Mouse (Mus musculus): ENCODE data around the gene Timm13. TPM values are rescaled to one million over a fixed set of nuclear protein-coding genes. Genes with fewer than 3 reads are reported as not detected.

The Timm13 gene
- polyA plus RNA-seq, 1 experiment from 2014 or later = 326 TPM

GRCm38 (mm10) chr10:80938831-80939550, 38.2 kb upstream of the Timm13 start:
- H3K4me2 ChIP-seq (replicated peaks) = peak overlapping the region; percentile 76
- WGBS = 12% methylated on average over 15 of the region's 15 CpGs
- peak overlapping the region; percentile 68; the same call in 1 of the 2 replicates for H3K27ac ChIP-seq (replicated peaks)
- peaks cover 50% of the 10 kb centered on the region for H3K4me1 ChIP-seq
- H3K27me3 ChIP-seq = peaks cover 14% of the 10 kb centered on the region
- H3K9me3 ChIP-seq = no peaks in the 10 kb centered on the region
- H3K4me3 ChIP-seq = peak overlapping the region; percentile 44
- ATAC-seq (replicated peaks) = peak; percentile 44
- H3K9ac ChIP-seq (replicated peaks) = peak overlapping the region; percentile 54
- H3K36me3 ChIP-seq = no peaks in the 10 kb centered on the region

DNA sequence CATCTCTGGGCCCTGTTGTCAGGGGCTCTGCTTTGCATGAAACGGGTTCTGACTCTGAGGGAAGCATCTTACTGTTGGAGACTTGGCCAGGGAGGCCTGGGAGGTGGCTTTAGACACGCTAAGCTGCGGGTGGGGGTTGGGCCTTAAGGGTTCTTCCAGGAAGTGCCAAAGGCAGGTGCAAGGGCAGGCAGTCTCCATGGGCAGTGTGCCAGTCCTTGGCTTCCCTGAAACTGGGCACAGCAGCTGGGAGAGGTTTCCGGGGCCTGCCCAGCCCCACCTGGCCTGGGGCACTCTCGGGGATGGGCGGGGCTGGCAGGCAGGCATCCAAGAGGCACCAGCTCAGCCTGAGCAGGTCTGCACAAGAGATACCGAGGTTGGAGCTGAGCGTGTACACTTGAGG, 36.9 kb upstream of the Timm13 start:
- ATAC-seq (replicated peaks) = no peak
- Histone ChIP-seq H3K4me3 (no peak overlapping the region), H3K4me1 (peaks cover 63% of the 10 kb centered on the region), H3K9me3 (no peaks in the 10 kb centered on the region), H3K4me2 (replicated peaks) (no peak overlapping the region), H3K9ac (replicated peaks) (no peak overlapping the region), H3K27ac (replicated peaks) (0 out of 2 replicates have a peak overlapping the region, but pooled peaks have one; percentile 8), H3K36me3 (no peaks in the 10 kb centered on the region), H3K27me3 (peaks cover 27% of the 10 kb centered on the region)
- WGBS = 16% methylated on average over 8 of the region's 8 CpGs

DNA sequence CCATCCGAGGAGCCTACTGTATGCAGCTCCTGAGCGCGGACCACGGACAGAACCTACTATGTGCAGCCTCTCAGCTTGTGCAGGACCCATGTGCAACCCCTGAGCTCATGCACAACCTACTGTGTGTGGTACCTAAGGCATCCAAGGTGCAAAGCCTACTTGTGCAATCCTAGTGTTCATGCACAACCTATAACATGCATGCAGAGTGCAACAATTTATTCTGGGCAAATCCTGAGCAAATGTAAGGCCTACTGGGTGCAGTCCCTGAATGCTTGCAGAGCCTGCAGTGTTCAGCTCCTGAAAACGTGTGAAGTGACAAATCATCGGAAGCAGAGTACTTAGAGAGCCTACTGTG, 36.0 kb upstream of the Timm13 start:
- Histone ChIP-seq H3K4me3 (peak overlapping the region; percentile 28; the same call in 1 of the 2 replicates), H3K4me2 (replicated peaks) (peak overlapping the region; percentile 51), H3K27ac (replicated peaks) (no peak overlapping the region), H3K9ac (replicated peaks) (no peak overlapping the region), H3K27me3 (peaks cover 36% of the 10 kb centered on the region), H3K9me3 (no peaks in the 10 kb centered on the region), H3K36me3 (no peaks in the 10 kb centered on the region), H3K4me1 (peaks cover 71% of the 10 kb centered on the region)
- WGBS = 9% methylated on average over 6 of the region's 6 CpGs
- ATAC-seq (replicated peaks) = no peak

- H3K4me2 ChIP-seq (replicated peaks) = peak overlapping the region; percentile 51
- H3K4me1 ChIP-seq = peaks cover 76% of the 10 kb centered on the region
- no peak overlapping the region; the same call in 1 of the 2 replicates for H3K27ac ChIP-seq (replicated peaks)
- peak overlapping the region; percentile 24 for H3K9ac ChIP-seq (replicated peaks)
- WGBS = 1% methylated on average over 37 of the region's 37 CpGs
- H3K27me3 ChIP-seq = peaks cover 41% of the 10 kb centered on the region
- no peaks in the 10 kb centered on the region for H3K36me3 ChIP-seq
- H3K4me3 ChIP-seq = peak overlapping the region; percentile 28
- no peaks in the 10 kb centered on the region for H3K9me3 ChIP-seq
- ATAC-seq (replicated peaks) = peak; percentile 20
Observed at GRCm38 (mm10) chr10:80936135-80936809, 35.5 kb upstream of the Timm13 start.

DNA sequence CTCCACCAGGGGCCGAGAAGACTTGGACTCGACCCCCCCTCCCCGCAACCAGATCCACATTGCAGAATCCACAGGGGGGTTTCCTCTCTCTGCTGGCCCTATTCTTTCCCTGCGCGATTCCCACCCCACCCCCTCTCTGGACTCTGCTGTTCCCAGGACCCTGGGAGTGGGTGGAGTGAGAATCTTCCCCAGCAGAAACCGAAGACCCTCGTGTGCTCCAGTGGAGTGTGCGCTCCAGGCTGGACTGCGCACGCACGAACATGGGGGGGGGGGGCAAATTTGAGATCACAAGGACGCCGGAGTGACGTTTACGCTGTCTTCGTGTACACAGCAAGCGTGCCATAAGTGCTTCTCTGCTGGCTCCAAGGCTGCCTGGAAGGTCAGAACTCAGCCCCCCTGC, 34.9 kb upstream of the Timm13 start:
- 0 out of 2 replicates have a peak overlapping the region, but pooled peaks have one; percentile 13 for H3K9ac ChIP-seq (replicated peaks)
- no peak overlapping the region for H3K27ac ChIP-seq (replicated peaks)
- no peaks in the 10 kb centered on the region for H3K36me3 ChIP-seq
- 0 out of 2 replicates have a peak overlapping the region, but pooled peaks have one; percentile 28 for H3K4me3 ChIP-seq
- H3K27me3 ChIP-seq = peaks cover 47% of the 10 kb centered on the region
- 2% methylated on average over 17 of the region's 17 CpGs for WGBS
- H3K4me2 ChIP-seq (replicated peaks) = peak overlapping the region; percentile 51
- ATAC-seq (replicated peaks) = no peak
- H3K9me3 ChIP-seq = no peaks in the 10 kb centered on the region
- peaks cover 81% of the 10 kb centered on the region for H3K4me1 ChIP-seq

DNA sequence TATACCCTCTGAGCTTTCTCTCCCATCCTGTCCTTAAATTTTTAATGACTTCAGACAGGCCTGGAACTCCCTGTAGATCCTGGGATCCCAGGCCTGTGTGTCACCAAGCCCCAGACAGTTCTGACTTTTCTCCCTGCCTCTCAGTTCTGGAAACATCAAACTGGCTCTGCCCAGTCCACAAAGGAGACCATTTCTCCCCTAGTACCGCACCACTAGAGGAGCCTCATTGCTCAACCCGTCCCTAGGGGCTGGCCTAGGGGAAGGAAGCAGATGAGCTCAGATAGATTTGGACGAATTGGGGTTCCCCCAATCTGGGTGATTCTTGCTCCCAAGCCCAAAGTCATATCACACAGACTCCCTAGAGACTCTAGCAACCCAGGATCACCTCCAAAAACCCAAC, 34.5 kb upstream of the Timm13 start:
- H3K9me3 ChIP-seq = no peaks in the 10 kb centered on the region
- H3K27ac ChIP-seq (replicated peaks) = no peak overlapping the region
- no peak overlapping the region for H3K4me3 ChIP-seq
- ATAC-seq (replicated peaks) = no peak
- peaks cover 50% of the 10 kb centered on the region for H3K27me3 ChIP-seq
- no peak overlapping the region; the same call in 1 of the 2 replicates for H3K4me2 ChIP-seq (replicated peaks)
- no peaks in the 10 kb centered on the region for H3K36me3 ChIP-seq
- WGBS = 14% methylated on average over 3 of the region's 3 CpGs
- no peak overlapping the region for H3K9ac ChIP-seq (replicated peaks)
- H3K4me1 ChIP-seq = peaks cover 81% of the 10 kb centered on the region

DNA sequence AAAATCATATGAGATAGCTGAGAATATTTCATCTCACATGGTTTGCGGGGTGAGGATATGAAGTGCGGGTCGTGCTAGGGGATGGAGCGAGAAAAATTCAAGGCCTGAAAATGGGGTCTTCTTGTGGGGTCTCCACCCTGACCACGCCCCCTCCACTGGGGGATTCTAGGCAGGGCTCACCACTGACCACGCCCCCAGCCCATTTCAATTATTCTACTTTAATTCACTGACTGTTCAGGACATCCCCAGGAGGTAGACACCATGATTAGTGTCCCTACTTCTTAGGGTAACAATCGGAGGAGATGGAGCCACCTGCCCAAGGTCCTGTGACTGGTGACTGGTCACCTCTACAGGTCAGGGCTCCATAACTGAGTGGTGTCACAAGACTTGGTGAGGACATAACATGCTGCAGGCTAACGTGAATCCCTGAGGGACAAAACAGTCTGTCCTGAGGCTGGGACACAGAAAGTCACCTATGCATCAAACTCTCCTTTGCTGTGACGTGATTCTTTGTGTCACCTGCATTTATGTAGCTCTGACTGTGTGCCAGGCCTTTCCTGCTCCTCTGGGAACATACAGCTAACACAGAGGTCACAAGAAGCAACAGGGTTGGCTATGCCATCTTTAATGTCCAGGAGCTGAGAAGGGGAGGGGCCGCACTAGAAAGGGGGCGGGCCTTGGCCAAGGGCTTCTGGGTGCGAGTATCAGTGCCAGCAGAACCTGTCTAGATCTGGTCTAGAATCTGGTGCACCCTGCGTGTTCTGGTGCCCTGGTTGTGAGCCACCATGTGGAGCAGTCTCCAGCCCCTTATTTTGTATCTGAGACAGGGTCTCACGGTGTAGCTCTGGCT, 33.6 kb upstream of the Timm13 start:
- 31% methylated on average over 14 of the region's 14 CpGs for WGBS
- Histone ChIP-seq H3K27me3 (peaks cover 52% of the 10 kb centered on the region), H3K9me3 (no peaks in the 10 kb centered on the region), H3K4me1 (peaks cover 78% of the 10 kb centered on the region), H3K27ac (replicated peaks) (no peak overlapping the region), H3K36me3 (no peaks in the 10 kb centered on the region), H3K9ac (replicated peaks) (no peak overlapping the region), H3K4me2 (replicated peaks) (no peak overlapping the region), H3K4me3 (no peak overlapping the region)
- no peak for ATAC-seq (replicated peaks)

- 3% methylated on average over 21 of the region's 21 CpGs for WGBS
Observed at GRCm38 (mm10) chr10:80933421-80933979, 32.7 kb upstream of the Timm13 start.

GRCm38 (mm10) chr10:80932700-80933420, 32.1 kb upstream of the Timm13 start:
- Histone ChIP-seq H3K27ac (replicated peaks) (no peak overlapping the region), H3K27me3 (peaks cover 52% of the 10 kb centered on the region), H3K9ac (replicated peaks) (no peak overlapping the region), H3K4me1 (peaks cover 76% of the 10 kb centered on the region), H3K9me3 (no peaks in the 10 kb centered on the region), H3K36me3 (no peaks in the 10 kb centered on the region), H3K4me3 (peak overlapping the region; percentile 28), H3K4me2 (replicated peaks) (peak overlapping the region; percentile 99)
- no peak for ATAC-seq (replicated peaks)
- 3% methylated on average over 17 of the region's 17 CpGs for WGBS

More at GRCm38 (mm10) chr10:80933421-80933979, 32.7 kb upstream of the Timm13 start:
- Histone ChIP-seq H3K4me2 (replicated peaks) (peak overlapping the region; percentile 41), H3K9ac (replicated peaks) (no peak overlapping the region), H3K27me3 (peaks cover 52% of the 10 kb centered on the region), H3K36me3 (no peaks in the 10 kb centered on the region), H3K4me3 (peak overlapping the region; percentile 28), H3K4me1 (peaks cover 81% of the 10 kb centered on the region), H3K27ac (replicated peaks) (no peak overlapping the region), H3K9me3 (no peaks in the 10 kb centered on the region)
- ATAC-seq (replicated peaks) = no peak

DNA sequence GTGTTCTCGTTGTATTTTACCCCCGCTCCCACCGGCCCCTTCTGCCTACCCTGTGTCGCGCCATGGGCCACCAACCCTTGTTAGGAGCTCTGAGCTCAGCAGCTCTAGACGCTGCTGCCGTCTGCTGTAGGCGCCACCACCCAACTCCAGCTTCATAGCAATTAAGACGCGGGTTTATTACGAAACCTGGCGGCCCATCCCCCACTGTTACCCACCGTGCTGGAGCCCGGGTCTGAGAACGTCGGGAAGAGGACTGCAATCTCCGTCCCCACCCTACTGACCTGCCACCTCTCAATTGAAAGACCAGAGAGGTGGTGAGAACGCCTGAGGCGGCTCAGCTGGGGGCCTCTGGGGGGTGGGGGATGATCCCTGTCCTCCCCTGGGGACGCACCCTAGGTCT, 31.4 kb upstream of the Timm13 start:
- ATAC-seq (replicated peaks) = no peak
- Histone ChIP-seq H3K4me1 (peaks cover 69% of the 10 kb centered on the region), H3K9ac (replicated peaks) (no peak overlapping the region; the same call in 1 of the 2 replicates), H3K4me2 (replicated peaks) (peak overlapping the region; percentile 99), H3K9me3 (no peaks in the 10 kb centered on the region), H3K36me3 (no peaks in the 10 kb centered on the region), H3K4me3 (peak overlapping the region; percentile 24), H3K27ac (replicated peaks) (no peak overlapping the region), H3K27me3 (peaks cover 52% of the 10 kb centered on the region)
- WGBS = under 1% methylated on average over 20 of the region's 20 CpGs

GRCm38 (mm10) chr10:80931695-80932094, 30.9 kb upstream of the Timm13 start:
- no peak overlapping the region for H3K27ac ChIP-seq (replicated peaks)
- no peaks in the 10 kb centered on the region for H3K36me3 ChIP-seq
- H3K27me3 ChIP-seq = peaks cover 52% of the 10 kb centered on the region
- H3K4me3 ChIP-seq = peak overlapping the region; percentile 56
- H3K9me3 ChIP-seq = no peaks in the 10 kb centered on the region
- no peak overlapping the region for H3K9ac ChIP-seq (replicated peaks)
- WGBS = 3% methylated on average over 26 of the region's 26 CpGs
- ATAC-seq (replicated peaks) = no peak
- H3K4me1 ChIP-seq = peaks cover 66% of the 10 kb centered on the region
- H3K4me2 ChIP-seq (replicated peaks) = peak overlapping the region; percentile 99
